Mouse (Mus musculus) cortical plate, adult 2 months (tissue): ENCODE results near the gene Lgals8. TPM values are rescaled to one million over a fixed set of nuclear protein-coding genes. Genes with fewer than 3 reads are reported as not detected.

Source experiments
- H3K27ac ChIP-seq: fragments of 200-500 bp; 2 replicates; pipeline ENCODE4 v1.5.1; 2012; ENCODE audit warnings: low read length, control low read depth, inconsistent platforms; ENCODE audit not compliant: insufficient read depth
- H3K4me1 ChIP-seq: fragments of 200-500 bp; 2 replicates; pipeline ENCODE4 v1.6.1; 2011; ENCODE audit warnings: low read length; ENCODE audit not compliant: control insufficient read depth, insufficient read depth
- H3K4me3 ChIP-seq: fragments of 200-500 bp; 2 replicates; pipeline ENCODE4 v1.5.1; 2011; ENCODE audit warnings: mild to moderate bottlenecking, low read length, control low read depth; ENCODE audit not compliant: insufficient read depth
- CTCF ChIP-seq: fragments of 200-500 bp; IDR thresholded peaks from 2 replicates; pipeline ENCODE4 v1.5.1; 2011; ENCODE audit warnings: mild to moderate bottlenecking, control low read depth, low read length; ENCODE audit not compliant: insufficient read depth; ENCODE audit errors: extremely low read depth
- POLR2A ChIP-seq: fragments of 200-500 bp; IDR thresholded peaks from 2 replicates; pipeline ENCODE4 v1.6.1; 2011; ENCODE audit warnings: mild to moderate bottlenecking, low read length, control low read depth; ENCODE audit not compliant: insufficient read depth; ENCODE audit errors: extremely low read depth
- polyA plus RNA-seq: library from polyadenylated mRNA; depleted of rRNA; stranded (reverse); fragments of >200 nt; gene quantifications from 2 replicates; pipeline ENCODE4 v1.2.3, GENCODE M21; 2012; rRNA removed

The Lgals8 gene
- polyA plus RNA-seq, 1 experiment: 35.1 TPM

DNA sequence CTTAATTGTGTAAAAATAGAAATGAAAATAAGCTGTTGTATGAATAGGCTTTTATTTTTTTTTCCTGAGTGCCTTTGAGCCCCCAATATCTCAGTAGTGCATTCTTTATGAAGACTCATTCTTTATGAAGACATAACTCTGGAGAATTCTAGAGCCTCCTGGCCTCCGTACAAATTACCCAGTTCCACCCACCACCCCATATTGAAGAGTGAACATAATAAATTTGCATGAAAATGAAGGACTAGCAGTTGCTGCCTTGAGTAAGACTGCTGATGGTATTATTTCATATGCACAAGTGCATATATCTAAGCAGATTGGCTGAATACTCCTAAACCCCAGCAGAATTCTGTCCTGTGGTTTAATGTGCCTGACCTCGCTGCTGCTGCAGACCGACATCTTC lies 25.2 kb downstream of the Lgals8 start:
- no peak overlapping the region for H3K4me3 ChIP-seq
- no peak overlapping the region for H3K27ac ChIP-seq
- TF ChIP-seq POLR2A (no peak), CTCF (no peak)
- H3K4me1 ChIP-seq: no peaks in the 10 kb centered on the region

DNA sequence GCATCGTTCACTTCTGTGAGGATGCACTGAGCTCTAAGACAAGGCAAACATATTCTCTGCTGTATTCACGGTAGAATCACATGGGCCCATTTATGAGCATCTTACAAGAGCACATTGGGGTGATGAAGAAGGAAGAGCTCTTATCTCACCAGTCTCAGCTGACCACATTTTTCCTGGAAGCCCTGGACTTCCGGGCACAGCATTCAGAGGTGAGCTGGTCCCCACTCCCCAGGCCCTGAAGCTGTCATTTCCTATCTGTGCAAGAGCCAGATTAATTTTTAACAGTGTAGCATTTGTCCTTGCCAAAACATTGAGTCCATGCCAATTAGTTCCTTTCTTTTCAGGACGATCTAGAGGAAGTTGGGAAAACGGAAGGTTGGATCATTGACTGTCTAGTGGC lies 30.9 kb downstream of the Lgals8 start:
- H3K4me1 ChIP-seq: no peaks in the 10 kb centered on the region
- TF ChIP-seq POLR2A (no peak), CTCF (no peak)
- H3K27ac ChIP-seq: no peak overlapping the region
- H3K4me3 ChIP-seq: no peak overlapping the region

DNA sequence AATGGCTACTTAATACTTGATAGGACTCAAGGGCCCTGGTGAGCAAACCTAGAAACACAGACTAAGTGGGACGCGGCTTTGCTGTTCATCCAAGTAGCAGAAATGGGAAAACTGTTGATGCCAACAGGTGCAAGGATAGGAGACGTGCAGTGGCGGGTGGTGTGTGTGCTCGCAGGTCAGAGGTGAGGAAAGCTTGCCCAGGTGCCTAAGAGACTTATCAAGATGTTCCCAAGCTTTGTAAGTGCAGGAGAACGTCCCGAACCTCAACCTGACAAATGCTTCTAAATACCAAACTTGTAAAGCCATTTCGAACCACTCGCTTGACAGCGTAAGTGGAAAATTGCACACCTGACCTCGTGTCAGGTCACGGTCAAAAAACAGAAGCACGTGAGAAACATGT lies 36.2 kb downstream of the Lgals8 start:
- Histone ChIP-seq H3K4me3 (no peak overlapping the region), H3K27ac (no peak overlapping the region), H3K4me1 (no peaks in the 10 kb centered on the region)
- TF ChIP-seq CTCF (no peak), POLR2A (no peak)

DNA sequence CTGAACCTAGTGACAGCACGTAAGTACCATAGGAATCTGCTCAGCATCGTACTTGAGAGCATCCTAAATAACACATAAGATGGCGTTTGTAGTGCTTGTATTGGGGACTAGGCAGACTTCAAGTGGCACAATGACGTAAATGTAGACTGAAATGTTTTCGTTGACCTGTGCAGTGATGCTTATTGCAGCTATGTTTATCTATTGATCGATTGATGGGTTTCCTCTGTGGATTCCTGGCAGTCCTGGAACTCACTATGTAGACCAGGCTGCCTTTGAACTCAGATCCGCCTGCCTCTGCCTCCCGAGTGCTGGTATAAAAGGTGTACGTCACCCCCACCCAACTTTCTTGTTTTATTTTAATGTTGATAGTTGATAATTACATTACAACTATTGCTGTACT lies 44.1 kb downstream of the Lgals8 start:
- no peak overlapping the region for H3K4me3 ChIP-seq
- no peak overlapping the region for H3K27ac ChIP-seq
- no peaks in the 10 kb centered on the region for H3K4me1 ChIP-seq
- TF ChIP-seq CTCF: no peak
- no peak for TF ChIP-seq POLR2A

DNA sequence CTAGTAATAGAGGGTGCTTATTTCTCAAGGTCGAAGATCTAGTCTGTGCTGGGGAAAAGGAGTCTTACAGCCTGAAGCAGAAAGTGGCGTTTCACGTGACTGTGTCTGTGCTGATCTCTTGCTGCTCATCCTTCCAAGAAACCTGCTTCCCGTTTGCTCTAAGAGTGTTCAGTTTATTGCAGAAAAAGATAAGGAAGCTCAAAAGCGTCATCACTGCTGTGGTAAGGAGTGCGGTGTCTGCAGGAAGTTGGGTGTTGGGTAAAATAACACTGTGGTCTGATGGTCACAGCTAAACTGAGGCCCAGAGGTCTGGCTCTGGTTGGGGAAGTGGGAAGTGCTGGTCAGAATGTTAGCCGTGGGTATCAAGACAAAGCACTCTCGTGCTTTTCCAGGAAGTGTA lies 52.7 kb downstream of the Lgals8 start:
- TF ChIP-seq CTCF: no peak
- no peak for TF ChIP-seq POLR2A
- no peaks in the 10 kb centered on the region for H3K4me1 ChIP-seq
- no peak overlapping the region for H3K4me3 ChIP-seq
- H3K27ac ChIP-seq: no peak overlapping the region

DNA sequence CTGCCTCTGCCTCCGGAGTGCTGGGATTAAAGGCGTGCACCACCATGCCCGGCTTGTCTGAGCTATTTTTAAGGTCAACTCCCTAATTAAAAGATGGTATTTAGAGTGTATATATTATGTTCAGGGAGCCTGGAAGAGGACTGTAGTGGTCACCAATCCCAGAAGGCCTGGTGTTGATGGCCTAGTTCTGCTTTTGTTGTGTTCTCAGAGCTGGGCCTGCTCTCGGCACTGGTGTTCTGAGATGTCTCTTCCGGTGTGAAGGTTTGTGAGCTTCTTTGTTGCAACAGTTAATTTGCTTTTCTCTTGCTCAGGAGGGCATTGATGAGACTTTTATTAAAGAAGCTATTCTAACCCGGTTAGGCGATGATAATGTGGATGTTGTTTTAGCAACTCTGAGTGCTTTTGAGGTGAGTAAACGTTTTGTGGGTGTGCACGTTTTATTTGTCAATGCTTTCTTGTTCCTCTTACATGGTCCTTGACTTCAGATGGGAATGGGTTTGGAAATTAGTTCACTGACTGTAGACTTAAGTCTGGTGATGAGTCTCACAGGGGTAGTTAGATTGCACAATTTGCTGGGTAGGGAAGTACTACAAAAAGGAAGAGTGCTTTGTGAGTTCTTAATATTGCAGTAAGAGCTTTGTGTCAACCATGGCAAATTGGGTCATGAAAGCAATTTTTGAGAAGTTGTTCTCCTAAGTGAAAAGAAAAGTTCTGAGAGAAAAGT lies 56.2 kb downstream of the Lgals8 start:
- Histone ChIP-seq H3K4me3 (no peak overlapping the region), H3K27ac (no peak overlapping the region), H3K4me1 (no peaks in the 10 kb centered on the region)
- TF ChIP-seq CTCF (no peak), POLR2A (no peak)

DNA sequence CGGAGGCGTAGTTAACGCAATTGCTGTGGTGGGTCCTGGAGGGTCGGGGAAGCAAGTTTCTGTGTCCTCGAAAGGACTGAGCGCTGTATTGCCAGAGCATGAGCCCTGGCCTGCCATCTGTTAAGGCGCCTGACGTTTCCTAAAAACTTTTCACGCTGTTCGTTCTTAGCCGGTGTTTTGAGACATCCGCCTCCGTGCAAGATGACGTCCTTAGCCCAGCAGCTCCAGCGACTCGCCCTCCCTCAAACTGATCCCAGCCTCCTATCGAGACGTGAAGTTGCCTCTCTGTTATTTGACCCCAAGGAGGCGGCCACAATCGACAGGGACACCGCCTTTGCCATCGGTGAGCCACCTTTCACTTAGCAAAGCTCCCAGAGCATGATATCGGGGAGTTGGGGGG lies 69.2 kb downstream of the Lgals8 start:
- H3K4me3 ChIP-seq: peak overlapping the region; percentile 82
- TF ChIP-seq CTCF: no peak
- no peak for TF ChIP-seq POLR2A
- no peak overlapping the region for H3K27ac ChIP-seq
- H3K4me1 ChIP-seq: peaks cover 5% of the 10 kb centered on the region; the same call in 1 of the 2 replicates

DNA sequence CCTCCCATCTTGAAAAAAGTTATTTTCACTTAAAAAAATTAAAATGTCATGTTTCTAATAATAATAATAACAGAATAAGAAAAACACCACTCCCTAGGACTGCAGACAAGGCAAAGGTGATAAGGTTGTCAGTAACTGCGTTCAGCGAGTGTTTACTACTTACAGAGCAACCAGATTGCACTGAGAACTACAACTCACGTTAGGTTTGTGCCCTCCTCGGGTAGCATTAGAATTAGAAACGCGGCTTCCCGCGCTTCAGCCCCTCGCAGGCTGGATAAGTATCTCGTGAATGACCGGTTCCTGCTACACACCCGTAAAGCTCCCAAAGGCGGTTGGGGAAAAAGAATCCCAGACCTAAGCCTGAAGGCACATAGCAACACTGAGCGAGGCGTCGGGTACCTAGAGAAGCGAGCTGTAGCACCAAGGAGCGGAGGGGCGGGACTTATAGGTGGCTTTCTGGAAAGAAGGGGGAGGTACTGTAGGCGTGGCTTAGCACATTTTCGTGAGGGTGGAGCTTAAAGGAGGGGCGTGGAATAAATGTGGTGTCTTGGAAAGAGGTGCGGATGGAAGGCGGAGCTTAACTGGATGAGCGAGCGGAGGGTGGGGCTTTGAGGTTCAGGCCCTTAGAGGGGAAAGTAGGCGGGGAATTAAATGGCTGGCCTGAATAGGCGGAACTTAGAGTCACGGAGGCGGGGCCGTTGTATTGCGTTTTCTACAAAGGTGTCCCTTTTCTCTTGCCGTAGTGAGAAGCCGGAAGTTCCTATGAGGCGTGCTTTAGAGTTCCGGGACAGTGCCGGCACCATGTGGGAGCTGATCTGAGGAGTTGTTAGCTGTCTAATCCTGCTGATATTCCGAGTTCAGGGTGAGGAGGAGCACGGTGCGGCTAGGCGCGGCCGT lies 69.9 kb downstream of the Lgals8 start, which contains the start of gene Heatr1:
Gene Heatr1, plus strand, starts transcription at position 419 of the 897 bp plus-strand sequence.
- TF ChIP-seq CTCF: no peak
- peak; percentile 70; the same call in 1 of the 2 replicates for TF ChIP-seq POLR2A
- H3K27ac ChIP-seq: no peak within 1 kb of the TSS
- H3K4me1 ChIP-seq: peaks cover 5% of the 10 kb centered on the region; the same call in 1 of the 2 replicates
- peak within 1 kb of the TSS; percentile 82 for H3K4me3 ChIP-seq

Other genes with a start within 250 kb of the Lgals8 start
- gene Mtr, start 206.8 kb downstream of the Lgals8 start, polyA plus RNA-seq: 8.4 and 8.8 TPM in 2 replicates
- 8.3 and 15.6 TPM in 2 replicates for gene Actn2, start 124.2 kb downstream of the Lgals8 start, polyA plus RNA-seq
- 22.5 and 25.8 TPM in 2 replicates for gene Heatr1, start 69.9 kb downstream of the Lgals8 start, polyA plus RNA-seq
- 0.09 and 0.10 TPM in 2 replicates for gene Edaradd, start 55.5 kb upstream of the Lgals8 start, polyA plus RNA-seq
- gene Ero1lb, start 100.9 kb upstream of the Lgals8 start, polyA plus RNA-seq: 12.5 and 12.7 TPM in 2 replicates